Mouse (Mus musculus) adrenal gland, postnatal 14 days (tissue): ENCODE data around the gene Gm20521. TPM values are rescaled to one million over a fixed set of nuclear protein-coding genes. Genes with fewer than 3 reads are reported as not detected.

ENCODE experiments used
- DNase-seq: peaks from one replicate; pipeline ENCODE4 v3.0.0; 2021; ENCODE audit warnings: mixed read lengths
- total RNA-seq: library from RNA; stranded (reverse); gene quantifications from 2 replicates; pipeline ENCODE4 v1.2.3, GENCODE M21; 2021

The Gm20521 gene
- total RNA-seq, 1 experiment from 2014 or later = 7.0 TPM

- peak; percentile 97 for DNase-seq
Measured at GRCm38 (mm10) chr14:54893651-54894181, 10.5 kb downstream of the Gm20521 start.

DNA sequence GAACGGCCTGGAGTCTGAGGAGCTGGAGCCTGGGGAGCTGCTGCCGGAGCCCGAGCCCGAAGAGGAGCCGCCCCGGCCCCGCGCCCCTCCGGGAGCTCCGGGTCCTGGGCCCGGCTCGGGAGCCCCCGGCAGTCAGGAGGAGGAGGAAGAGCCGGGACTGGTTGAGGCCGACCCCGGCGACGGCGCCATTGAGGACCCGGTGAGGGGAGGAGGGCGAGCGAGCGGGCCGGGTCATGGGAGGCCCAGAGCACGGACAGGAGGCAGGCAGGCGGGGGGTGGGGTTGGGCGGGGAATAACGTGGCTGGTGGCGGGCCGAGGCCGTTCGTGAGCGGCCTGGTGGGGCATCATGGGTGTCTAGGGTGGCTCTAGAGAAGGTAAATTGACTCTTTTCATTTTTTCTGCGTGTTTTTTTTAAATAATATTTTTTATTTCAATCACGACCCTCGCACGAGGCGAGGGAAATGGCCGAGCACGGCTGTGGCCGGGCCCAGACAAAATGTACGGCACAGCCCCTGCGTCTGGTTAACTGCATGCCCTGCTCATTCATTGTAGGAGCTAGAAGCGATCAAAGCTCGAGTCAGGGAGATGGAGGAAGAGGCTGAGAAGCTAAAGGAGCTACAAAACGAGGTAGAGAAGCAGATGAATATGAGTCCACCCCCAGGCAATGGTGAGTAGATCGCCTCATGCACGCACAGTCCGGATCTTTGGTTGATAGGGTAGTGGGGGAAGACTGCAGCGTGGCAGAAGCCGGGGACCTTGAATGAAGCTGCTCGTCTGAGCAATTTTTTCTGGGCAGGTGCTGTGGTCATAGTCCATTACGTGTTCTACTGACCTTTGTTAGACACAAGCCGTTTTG lies 11.3 kb downstream of the Gm20521 start:
- peak; percentile 83 for DNase-seq

DNA sequence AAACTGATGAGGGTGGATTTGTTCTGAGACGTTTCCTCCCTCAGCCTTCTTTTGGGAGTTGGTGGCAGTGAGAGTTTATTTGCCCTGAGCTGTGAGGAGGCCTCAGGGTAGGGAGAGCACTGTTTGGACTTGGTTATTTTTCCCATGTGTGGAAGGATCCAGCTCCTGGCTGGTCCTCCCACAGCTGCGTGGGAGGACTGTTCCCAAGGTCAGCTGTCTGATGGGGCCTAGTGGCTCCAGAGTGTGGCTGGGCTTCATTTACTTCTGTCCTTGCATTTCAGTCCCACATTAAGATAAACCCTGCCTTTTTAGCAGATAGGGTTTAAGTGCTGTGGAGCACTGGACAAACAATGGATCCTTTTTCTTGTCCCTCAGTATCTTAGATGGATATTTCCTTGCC lies 14.2 kb downstream of the Gm20521 start:
- DNase-seq = no peak

DNA sequence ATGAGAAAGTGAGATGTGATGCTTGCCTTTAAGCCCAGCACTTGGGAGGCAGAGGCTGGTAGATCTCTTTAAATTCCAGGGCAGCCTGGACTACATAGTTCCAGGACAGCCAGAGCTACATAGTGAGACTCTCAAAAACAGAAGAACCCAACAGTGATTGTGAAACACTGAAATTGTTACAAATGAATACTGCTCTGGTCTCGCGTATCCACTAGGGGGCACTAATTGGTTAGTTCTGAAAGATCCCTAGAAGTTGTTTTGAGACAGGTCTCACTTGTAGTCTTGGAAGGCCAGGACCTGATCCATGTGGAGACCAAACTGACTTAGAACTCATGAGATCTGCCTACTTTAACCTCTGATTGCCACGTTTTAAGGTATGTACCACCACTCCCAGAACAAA lies 17.1 kb downstream of the Gm20521 start:
- peak; percentile 74 for DNase-seq

- DNase-seq = no peak
Measured at GRCm38 (mm10) chr14:54903641-54904040, 20.4 kb downstream of the Gm20521 start.

DNA sequence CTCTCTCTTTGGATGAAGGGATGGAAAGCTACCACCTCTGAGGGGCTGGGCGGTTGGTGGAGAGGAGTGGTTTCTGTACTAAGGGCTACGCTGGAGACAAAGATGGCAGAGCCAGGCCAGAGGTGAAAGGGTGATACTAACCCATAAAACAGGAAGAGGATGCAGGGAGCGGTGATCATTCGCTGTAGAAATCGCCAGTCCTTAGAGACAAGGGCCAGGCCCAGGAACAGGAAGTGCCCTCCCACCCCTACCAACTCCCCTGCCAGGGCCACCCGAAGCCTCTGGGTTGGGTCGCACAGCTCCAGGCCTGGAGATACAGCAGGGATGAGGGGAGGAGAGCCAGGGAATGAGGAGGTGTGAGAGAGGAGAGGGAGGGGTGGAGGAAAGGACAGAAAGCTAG lies 25.4 kb downstream of the Gm20521 start:
- DNase-seq = no peak

DNA sequence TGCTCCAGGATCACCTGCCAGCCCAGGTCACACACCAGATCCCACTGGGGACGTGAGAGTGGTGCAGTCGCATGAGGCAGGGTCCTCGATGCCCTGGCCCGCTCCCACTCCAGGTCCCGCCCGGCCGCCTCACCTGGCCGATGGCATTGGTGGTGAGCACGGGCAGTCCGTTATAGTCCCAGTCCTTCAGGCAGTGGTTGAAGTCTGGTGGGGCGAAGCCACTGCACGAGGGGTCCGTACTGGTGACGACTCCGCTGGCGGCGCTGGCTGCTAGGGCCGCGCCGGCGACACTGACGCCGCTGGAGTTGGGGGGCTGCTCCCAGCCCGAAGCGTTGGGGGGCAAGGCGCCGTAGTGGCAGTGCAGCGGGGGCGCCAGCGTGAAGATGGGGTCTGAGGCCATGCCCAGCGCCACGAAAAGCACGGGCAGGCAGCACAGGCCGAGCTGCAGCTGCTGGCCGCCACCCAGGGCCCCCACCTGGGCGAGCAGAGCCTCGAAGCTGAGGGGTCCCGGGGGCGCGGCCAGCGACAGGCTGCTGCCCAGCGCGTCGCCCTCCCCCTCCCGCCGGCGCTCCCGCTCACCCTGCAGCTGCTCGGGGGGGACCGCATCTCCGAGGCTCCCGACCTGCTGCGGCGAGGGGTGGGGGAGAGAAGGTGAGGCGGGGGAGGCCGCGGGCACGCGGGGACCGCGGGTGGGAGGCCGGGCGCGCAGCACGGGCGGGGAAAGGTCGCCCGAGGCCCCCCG lies 29.0 kb downstream of the Gm20521 start:
- peak; percentile 49 for DNase-seq

GRCm38 (mm10) chr14:54912886-54913285 lies 29.6 kb downstream of the Gm20521 start, which contains the start of gene Slc22a17:
Gene Slc22a17 (minus strand): TSS chr14:54913132.
- peak; percentile 74 for DNase-seq

- DNase-seq = no peak
Measured at GRCm38 (mm10) chr14:54913343-54913742, 30.1 kb downstream of the Gm20521 start.

- DNase-seq = no peak
Measured at GRCm38 (mm10) chr14:54920076-54920685, 36.9 kb downstream of the Gm20521 start.

DNA sequence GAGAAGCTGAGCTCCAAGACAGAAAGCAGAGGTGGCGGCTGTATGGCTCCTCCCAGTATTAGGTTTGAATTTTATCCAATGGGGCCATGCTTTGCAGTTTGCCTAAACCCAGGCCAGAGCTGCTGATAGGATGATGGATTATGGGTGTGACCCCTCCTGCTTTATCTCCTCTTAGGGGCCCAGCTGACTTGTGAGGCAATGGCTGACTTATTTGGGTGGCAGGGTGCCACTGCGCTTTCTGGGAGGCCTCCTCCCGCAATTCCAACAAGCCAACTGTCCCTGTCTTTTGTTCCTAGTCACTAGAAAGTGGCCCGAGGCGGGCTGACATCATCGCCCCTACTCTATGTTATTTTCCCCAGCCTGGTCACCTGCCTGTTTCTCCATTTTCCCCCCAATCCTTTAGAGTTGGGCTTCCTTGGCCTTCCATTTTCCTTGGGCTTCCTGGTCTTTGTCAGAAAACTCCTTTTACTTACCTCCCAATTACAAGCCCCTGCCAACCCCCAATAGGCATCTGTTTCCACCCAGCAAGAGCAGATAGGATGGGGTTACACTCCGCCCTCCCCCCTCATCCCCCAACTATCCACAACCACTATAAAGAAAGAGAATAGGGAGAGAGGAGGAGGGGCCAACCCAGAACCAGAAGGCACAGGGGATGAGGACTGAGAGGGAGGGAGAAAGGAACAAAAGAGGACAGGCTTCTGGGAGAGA lies 41.6 kb downstream of the Gm20521 start:
- peak; percentile 58 for DNase-seq

GRCm38 (mm10) chr14:54925349-54926342 lies 42.4 kb downstream of the Gm20521 start, which contains the start of gene Efs:
Gene Efs (minus strand): TSS chr14:54926126.
- peak; percentile 76 for DNase-seq

DNA sequence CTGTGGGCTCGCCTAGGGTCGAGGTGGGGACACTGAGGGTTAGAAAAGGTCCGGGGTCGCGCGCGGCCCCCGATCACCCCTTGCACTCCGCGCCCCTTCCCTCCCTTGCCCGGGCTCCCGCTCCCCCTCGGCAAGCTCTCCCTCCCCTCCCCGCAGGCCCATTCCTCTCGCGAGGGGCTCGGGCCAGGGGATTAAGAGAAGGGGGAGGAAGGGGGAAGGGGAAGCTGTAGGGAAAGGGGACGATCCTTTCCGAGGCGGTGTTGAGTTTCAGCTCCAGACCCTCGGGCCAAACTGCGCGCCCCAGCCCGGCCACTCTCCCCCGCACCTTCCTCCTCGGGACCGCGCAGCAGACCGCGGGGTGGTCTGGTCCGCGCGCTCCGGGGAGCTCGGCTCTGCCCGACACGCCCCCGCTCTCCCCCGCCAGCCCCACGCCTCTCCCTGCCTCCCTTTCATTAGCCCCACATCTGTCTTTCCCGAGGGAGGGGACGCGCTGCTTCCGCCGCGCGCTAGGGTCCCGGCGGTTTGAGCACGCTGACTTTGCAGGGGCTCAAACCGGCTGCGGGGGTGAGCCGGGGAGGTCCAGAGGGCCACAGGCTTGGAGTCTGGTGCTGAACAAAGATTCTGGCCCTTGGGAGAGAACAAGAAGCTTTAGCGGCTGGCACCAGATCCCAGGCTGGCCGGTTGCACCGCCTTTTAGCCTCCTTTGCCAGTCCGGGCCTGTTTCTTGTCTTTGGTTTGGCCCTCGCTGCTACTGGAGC lies 43.3 kb downstream of the Gm20521 start:
- peak; percentile 59 for DNase-seq

- no peak for DNase-seq
Measured at GRCm38 (mm10) chr14:54927296-54927695, 44.1 kb downstream of the Gm20521 start.

- no peak for DNase-seq
Measured at GRCm38 (mm10) chr14:54929801-54930200, 46.6 kb downstream of the Gm20521 start.

DNA sequence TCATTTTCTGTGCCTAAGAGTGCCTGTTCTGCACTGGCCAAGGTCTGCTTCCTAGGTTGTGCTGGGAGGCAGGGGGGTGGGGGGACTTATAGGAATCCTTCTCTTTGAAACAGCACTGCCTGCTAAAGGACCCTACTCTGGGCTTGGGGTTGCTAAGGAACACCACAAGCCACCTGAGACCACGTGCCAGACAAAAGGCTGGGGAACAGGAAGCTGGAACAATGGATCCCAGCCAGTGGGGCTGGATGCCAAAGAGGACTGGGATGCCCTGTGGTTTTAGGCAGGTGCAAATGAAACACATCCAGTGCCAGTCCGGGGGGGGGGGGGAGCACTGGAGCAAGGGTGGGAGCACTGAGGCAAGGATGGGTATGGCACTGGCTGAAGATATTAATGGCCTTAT lies 47.2 kb downstream of the Gm20521 start:
- no peak for DNase-seq

DNA sequence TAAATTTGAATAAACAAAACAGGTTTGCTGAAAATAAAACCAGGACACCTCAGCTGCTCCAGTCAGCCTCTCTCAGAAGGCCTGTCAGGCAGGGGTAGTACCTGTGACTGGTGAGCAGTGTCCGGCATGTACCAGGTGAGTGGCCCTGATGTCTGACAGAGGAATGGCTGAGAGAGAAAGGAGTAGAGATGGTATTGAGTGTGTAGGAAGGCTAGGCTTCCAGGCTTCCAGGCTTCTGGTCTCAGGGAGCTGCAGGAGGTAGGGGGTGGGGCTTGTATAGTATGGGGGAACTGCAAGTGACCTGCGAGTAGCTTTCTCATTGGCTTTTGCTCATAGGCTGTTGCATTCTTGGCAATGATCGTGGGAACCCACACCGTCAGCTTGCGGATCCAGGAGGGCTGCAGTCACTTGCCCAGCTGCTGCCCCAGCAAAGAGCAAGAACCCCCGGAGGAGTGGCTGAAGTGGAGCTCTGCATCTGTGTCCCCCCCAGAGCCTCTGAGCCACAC lies 49.5 kb downstream of the Gm20521 start, which contains the start of gene Il25:
Il25 (plus strand) TSS at position 51 of the 506 bp plus-strand sequence.
- no peak for DNase-seq

- DNase-seq = no peak
Measured at GRCm38 (mm10) chr14:54935904-54936830, 52.9 kb downstream of the Gm20521 start, which contains the start of gene Cmtm5. Gene Cmtm5 (plus strand): TSS chr14:54936261.
